Mouse (Mus musculus) C2C12 (cell line): ENCODE results near the gene Gm44973. TPM values are rescaled to one million over a fixed set of nuclear protein-coding genes. Genes with fewer than 3 reads are reported as not detected.
A peak's percentile ranks its signal among the peaks of the same experiment; 100 is the strongest.

Experiments used
- H3K27me3 ChIP-seq: one replicate; pipeline ENCODE4 v1.6.1; 2011; ENCODE audit not compliant: control insufficient read depth, insufficient read depth, insufficient read length
- H3K36me3 ChIP-seq: one replicate; pipeline ENCODE4 v1.6.1; 2011; ENCODE audit not compliant: control insufficient read depth, insufficient read depth
- H3K4me3 ChIP-seq: one replicate; pipeline ENCODE4 v1.5.1; 2011; ENCODE audit warnings: mild to moderate bottlenecking, control low read depth; ENCODE audit not compliant: poor library complexity, insufficient read depth, severe bottlenecking
- H3K79me2 ChIP-seq: one replicate; pipeline ENCODE4 v1.6.1; 2011; ENCODE audit not compliant: control insufficient read depth, insufficient read depth
- H3K79me3 ChIP-seq: one replicate; pipeline ENCODE4 v1.6.1; 2011; ENCODE audit warnings: low read depth, control low read depth
- H3ac ChIP-seq: one replicate; pipeline ENCODE3; 2011; ENCODE audit warnings: low read depth; ENCODE audit not compliant: control insufficient read depth, insufficient read length
- CEBPB ChIP-seq: IDR thresholded peaks from one replicate; pipeline ENCODE4 v1.6.1; 2011; ENCODE audit warnings: low read depth, mild to moderate bottlenecking, control low read depth, moderate library complexity
- CTCF ChIP-seq: IDR thresholded peaks from one replicate; pipeline ENCODE4 v1.5.1; 2011; ENCODE audit not compliant: control insufficient read depth, insufficient read depth, insufficient read length
- FOSL1 ChIP-seq: IDR thresholded peaks from one replicate; pipeline ENCODE4 v1.8.0; 2011; ENCODE audit warnings: mild to moderate bottlenecking, low read length; ENCODE audit not compliant: poor library complexity, insufficient read depth, severe bottlenecking
- MAX ChIP-seq: IDR thresholded peaks from one replicate; pipeline ENCODE4 v1.6.1; 2011; ENCODE audit warnings: mild to moderate bottlenecking, control low read depth
- MYOD1 ChIP-seq: IDR thresholded peaks from one replicate; pipeline ENCODE4 v1.6.1; 2011; ENCODE audit warnings: low read depth; ENCODE audit not compliant: control insufficient read depth, insufficient read length
- MYOG ChIP-seq: IDR thresholded peaks from one replicate; pipeline ENCODE4 v1.6.1; 2011; ENCODE audit not compliant: control insufficient read depth, insufficient read length; ENCODE audit errors: extremely low read depth
- USF1 ChIP-seq: IDR thresholded peaks from one replicate; pipeline ENCODE4 v1.6.1; 2011; ENCODE audit warnings: low read depth, mild to moderate bottlenecking, control low read depth, moderate library complexity
- polyA plus RNA-seq: library from polyadenylated mRNA; unstranded; fragments of >200 nt; fragmentation: generic; extraction: Trizol; gene quantifications from one replicate; pipeline ENCODE4 v1.2.1, GENCODE M21; 2012; ENCODE audit warnings: missing spikeins

The Gm44973 gene
- polyA plus RNA-seq, 1 experiment, result not detected

DNA sequence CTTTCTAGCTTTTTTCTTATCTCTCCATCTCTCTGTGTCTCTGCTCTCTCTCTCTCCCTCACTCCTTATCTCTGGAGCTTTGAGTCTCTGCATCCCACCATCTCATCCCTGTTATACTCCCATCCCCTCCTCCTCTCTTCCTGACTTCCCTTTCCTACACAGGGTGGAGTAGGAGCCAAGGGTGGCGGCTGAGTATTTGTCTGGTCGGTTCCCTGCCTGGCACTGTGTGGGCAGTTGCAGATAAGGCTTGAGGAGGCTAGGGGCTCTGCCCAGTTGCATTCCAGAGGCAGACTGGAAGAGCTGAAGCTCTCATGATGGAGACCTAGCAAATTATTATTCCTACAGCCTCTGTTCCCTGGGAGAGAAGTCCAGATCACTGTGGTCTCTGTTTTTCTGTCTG is 27.0 kb upstream of the Gm44973 start:
- Histone ChIP-seq H3K36me3 (no peaks in the 10 kb centered on the region), H3ac (no peak overlapping the region), H3K4me3 (no peak overlapping the region), H3K79me3 (no peaks in the 10 kb centered on the region), H3K27me3 (peaks cover 17% of the 10 kb centered on the region), H3K79me2 (no peaks in the 10 kb centered on the region)
- TF ChIP-seq MAX, result no peak
- no peak for TF ChIP-seq USF1
- no peak for TF ChIP-seq MYOD1
- no peak for TF ChIP-seq MYOG
- no peak for TF ChIP-seq FOSL1
- TF ChIP-seq CTCF, result no peak
- no peak for TF ChIP-seq CEBPB

DNA sequence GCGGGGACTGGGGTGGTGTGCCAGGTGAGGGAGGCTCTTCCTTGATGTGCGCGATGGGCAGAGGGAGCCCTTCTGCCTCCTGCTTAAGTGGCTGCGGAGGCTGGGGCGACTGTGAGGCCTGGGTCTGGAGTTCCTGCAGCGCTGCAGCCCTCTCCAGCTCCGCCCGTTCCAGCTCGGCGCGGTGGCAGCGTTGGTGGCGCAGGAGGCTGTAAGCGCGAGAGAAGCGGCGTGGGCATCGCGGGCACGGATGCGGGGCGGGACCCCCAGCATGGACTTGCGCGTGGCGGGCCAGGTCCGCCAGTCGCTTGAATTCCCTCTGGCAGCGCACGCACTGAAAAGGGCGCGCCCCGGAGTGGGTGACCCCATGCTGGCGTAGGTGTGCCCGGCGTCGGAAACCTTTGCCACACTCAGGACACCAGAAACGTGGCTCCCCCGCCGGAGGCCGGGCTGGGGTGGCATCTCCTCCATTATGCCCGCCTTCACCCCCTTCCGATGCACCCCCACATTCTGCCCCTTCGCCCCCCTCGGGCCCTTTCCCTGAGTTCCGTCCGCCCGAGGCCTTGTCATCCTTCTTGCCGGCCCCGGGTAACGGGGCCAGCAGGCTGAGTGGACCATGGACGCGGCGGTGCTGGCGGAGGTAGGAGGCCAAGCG is 21.8 kb upstream of the Gm44973 start:
- Histone ChIP-seq H3ac (no peak overlapping the region), H3K4me3 (no peak overlapping the region), H3K79me2 (peaks cover 6% of the 10 kb centered on the region), H3K36me3 (no peaks in the 10 kb centered on the region), H3K27me3 (no peaks in the 10 kb centered on the region), H3K79me3 (no peaks in the 10 kb centered on the region)
- TF ChIP-seq FOSL1 (no peak), MYOG (no peak), MYOD1 (no peak)

DNA sequence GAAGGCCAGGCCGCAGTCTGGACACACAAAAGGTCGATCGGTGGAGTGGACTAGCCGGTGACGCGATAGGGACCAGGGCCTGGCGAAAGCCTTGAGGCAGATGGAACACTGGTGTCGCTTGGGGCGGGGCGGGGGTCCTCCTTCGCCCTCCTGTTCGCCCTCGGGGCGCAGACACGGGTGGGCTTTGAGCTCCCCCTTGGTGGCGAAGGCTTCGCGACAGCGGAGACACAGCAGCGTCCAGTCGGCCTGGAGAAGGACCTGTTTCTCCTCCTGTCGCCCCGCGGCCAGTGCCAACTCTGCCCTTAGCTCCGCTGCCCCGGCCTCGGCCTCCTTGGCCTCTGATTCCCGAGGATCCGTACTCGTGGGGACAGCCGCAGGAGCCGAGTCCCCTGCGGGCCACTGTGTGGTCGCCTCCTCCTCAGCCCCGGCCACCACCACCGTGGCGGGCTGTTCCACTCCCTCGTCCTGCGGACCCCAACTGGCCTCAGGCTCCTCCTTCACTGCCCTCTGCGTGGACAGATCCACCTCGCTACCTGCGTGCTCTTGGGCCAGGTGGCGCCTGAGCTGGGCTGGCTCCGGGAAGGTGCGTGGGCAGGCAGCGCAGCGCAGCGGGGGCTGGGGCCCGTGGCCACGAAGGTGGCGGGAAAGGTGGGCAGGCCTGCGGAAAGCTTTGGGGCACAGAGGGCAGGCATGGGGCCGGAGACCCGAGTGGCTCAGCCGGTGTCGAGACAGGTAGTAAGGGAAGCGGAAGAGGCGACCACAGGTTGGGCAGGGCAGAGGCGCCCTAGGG is 21.1 kb upstream of the Gm44973 start:
- H3K27me3 ChIP-seq, result no peaks in the 10 kb centered on the region
- no peak for TF ChIP-seq MYOG
- no peak for TF ChIP-seq CTCF
- TF ChIP-seq MYOD1, result no peak
- no peak for TF ChIP-seq MAX
- TF ChIP-seq FOSL1, result no peak
- no peak for TF ChIP-seq CEBPB
- no peak for TF ChIP-seq USF1

GRCm38 (mm10) chr7:4995268-4996002 is 19.9 kb upstream of the Gm44973 start:
- H3K79me3 ChIP-seq, result no peaks in the 10 kb centered on the region
- H3K79me2 ChIP-seq, result peaks cover 6% of the 10 kb centered on the region
- H3K27me3 ChIP-seq, result no peaks in the 10 kb centered on the region
- no peak for TF ChIP-seq USF1
- TF ChIP-seq MYOD1, result no peak
- TF ChIP-seq MYOG, result no peak
- TF ChIP-seq CEBPB, result no peak
- TF ChIP-seq CTCF, result no peak
- TF ChIP-seq MAX, result no peak
- no peak for TF ChIP-seq FOSL1
- no peaks in the 10 kb centered on the region for H3K36me3 ChIP-seq
- peak overlapping the region; percentile 72 for H3ac ChIP-seq
- peak overlapping the region; percentile 43 for H3K4me3 ChIP-seq

More for the DNA sequence above, 21.1 kb upstream of the Gm44973 start:
- Histone ChIP-seq H3K79me2 (peaks cover 6% of the 10 kb centered on the region), H3K36me3 (no peaks in the 10 kb centered on the region), H3K79me3 (no peaks in the 10 kb centered on the region), H3ac (no peak overlapping the region), H3K4me3 (no peak overlapping the region)

DNA sequence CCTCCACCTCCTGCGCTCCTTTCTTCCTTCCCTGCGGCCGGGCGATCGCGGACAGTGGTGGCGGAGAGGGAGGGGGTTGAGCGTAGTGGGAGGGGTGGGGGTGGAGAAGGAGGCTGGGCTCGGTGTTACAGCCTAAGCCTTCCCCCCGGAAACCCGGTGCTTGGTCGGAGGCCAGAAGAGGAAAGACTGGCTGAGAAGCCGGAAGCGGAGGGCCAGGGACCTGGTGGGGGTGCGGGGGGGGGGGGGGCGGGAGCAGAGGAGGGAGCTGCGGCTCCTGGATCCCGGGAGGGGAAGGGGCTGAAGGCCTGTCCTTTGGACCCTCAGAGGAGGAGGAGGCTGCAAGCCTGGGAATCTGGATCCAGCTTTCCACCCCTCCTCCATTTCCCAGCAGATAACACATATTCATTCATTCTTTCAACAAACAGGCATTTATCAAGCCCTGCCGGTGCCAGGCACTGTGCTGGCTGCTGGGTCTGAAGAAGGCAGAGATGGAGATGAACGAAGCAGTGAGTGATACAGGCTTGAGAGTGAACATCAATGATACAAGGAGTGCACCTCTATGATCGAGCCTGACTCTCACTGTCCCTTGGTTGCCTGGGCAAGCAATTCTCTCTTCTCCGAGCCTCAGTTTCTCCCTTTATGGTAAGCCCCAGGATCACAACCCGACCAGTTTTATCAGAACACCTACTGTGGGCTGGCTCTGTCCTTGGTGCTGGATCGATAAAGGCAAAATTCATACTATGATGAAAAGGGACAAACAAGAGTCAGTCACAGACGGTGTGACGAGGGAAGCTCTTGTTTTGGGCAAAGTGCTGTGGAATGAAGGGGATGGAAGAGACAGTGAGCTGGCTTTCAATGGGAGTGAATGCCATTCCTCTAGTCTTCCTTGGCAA is 19.0 kb upstream of the Gm44973 start, which contains the start of gene Zfp579:
Zfp579 (minus strand) TSS at position 156 of the 893 bp plus-strand sequence.
- no peak for TF ChIP-seq CEBPB
- TF ChIP-seq USF1, result no peak
- TF ChIP-seq CTCF, result no peak
- H3K4me3 ChIP-seq, result peak within 1 kb of the TSS; percentile 43

More for the DNA sequence above, 19.0 kb upstream of the Gm44973 start, which contains the start of gene Zfp579:
- H3K79me3 ChIP-seq, result no peaks in the 10 kb centered on the region
- H3ac ChIP-seq, result peak within 1 kb of the TSS; percentile 72
- no peaks in the 10 kb centered on the region for H3K36me3 ChIP-seq
- peaks cover 6% of the 10 kb centered on the region for H3K79me2 ChIP-seq
- no peaks in the 10 kb centered on the region for H3K27me3 ChIP-seq
